Mouse (Mus musculus): Measurements from ENCODE around the gene Plin2.

DNA sequence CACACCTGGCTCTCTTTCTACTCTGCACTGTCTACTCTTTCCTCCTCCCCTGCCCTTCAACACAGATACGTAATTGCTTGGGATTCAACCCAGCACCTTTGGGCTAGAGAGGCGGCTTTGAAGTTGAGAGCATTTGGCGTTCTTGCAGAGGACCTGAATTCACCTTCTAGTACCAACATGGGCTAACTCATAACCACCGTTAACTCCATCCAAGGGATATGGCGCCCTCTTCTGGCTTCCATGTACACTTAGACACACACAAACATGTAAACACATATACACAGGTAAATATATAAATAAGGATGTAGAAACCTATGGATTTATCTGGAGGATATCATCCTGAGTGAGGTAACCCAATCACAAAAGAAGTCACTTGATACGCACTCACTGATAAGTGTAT is 25.2 kb upstream of the Plin2 start:
- TF ChIP-seq GATA1 (IDR thresholded peaks at IDR 0.05; ENCODE audit: low read length) = no peak
- TF ChIP-seq TAL1 (IDR thresholded peaks at IDR 0.05; ENCODE audit: low read length) = no peak
